Mouse (Mus musculus) kidney, postnatal 0 days (tissue): ENCODE data around the gene Slc22a18. TPM values are rescaled to one million over a fixed set of nuclear protein-coding genes. Genes with fewer than 3 reads are reported as not detected.
A peak's percentile ranks its signal among the peaks of the same experiment; 100 is the strongest.

ENCODE experiments used
- ATAC-seq: fragments of 200-750 bp; cut with Nextera tagmentation; replicated peaks from 2 replicates; pipeline ENCODE4 v1.8.0; 2017; ENCODE audit warnings: low read depth, moderate number of reproducible peaks, moderate TSS enrichment, moderate library complexity; ENCODE audit not compliant: low FRiP score
- DNase-seq: peaks from one replicate; pipeline ENCODE4 v3.0.0-alpha.2; 2016; ENCODE audit warnings: low spot score
- H3K27ac ChIP-seq: fragments of 300-500 bp; sonication (generic); 2 replicates; pipeline ENCODE4 v1.5.1; 2014; ENCODE audit warnings: mild to moderate bottlenecking
- H3K27me3 ChIP-seq: fragments of 300-500 bp; sonication (generic); 2 replicates; pipeline ENCODE4 v1.6.1; 2014; ENCODE audit warnings: low read length, mixed read lengths; ENCODE audit not compliant: insufficient read depth
- H3K36me3 ChIP-seq: fragments of 300-500 bp; sonication (generic); 2 replicates; pipeline ENCODE4 v1.6.1; 2014; ENCODE audit warnings: low read length, mixed read lengths; ENCODE audit not compliant: insufficient read depth
- H3K4me1 ChIP-seq: fragments of 300-500 bp; sonication (generic); replicated peaks from 2 replicates; pipeline ENCODE4 v1.6.1; 2014; ENCODE audit warnings: antibody characterized with exemption, low read length, mixed read lengths; ENCODE audit not compliant: insufficient read depth
- H3K4me2 ChIP-seq: fragments of 300-500 bp; sonication (generic); 2 replicates; pipeline ENCODE4 v1.6.1; 2014; ENCODE audit warnings: mild to moderate bottlenecking, low read length, moderate library complexity, mixed read lengths
- H3K4me3 ChIP-seq: fragments of 300-500 bp; sonication (generic); replicated peaks from 2 replicates; pipeline ENCODE4 v1.5.1; 2014; ENCODE audit warnings: low read depth, low read length
- H3K9ac ChIP-seq: fragments of 300-500 bp; sonication (generic); 2 replicates; pipeline ENCODE4 v1.6.1; 2014; ENCODE audit warnings: low read depth, low read length
- H3K9me3 ChIP-seq: fragments of 300-500 bp; sonication (generic); replicated peaks from 2 replicates; pipeline ENCODE4 v1.6.1; 2016; ENCODE audit warnings: low read length, inconsistent platforms, mixed read lengths
- CTCF ChIP-seq: IDR thresholded peaks from 2 replicates; pipeline ENCODE4 v1.5.1; 2016; ENCODE audit warnings: antibody characterized with exemption, low read depth, mild to moderate bottlenecking, moderate library complexity
- WGBS: fragments of 180-500 bp; shearing (Covaris S2); extraction: QIAGEN DNeasy Blood & Tissue Kit; methylation state at CpG from one replicate; pipeline ENCODE4 v1.1.7; 2014; 5-methylcytosine and 5-hydroxymethylcytosine counted together
- polyA plus RNA-seq: library from polyadenylated mRNA; unstranded; fragments of >200 nt; fragmentation: Nextera tagmentation; extraction: Ambion mirVana; gene quantifications from 2 replicates; pipeline ENCODE4 v1.2.1, GENCODE M21; 2015

The Slc22a18 gene
- polyA plus RNA-seq, result 22.1 and 22.7 TPM in 2 replicates

GRCm38 (mm10) chr7:143473347-143474101 lies at the start of gene Slc22a18:
Gene Slc22a18, plus strand, starts transcription at chr7:143473736.
- Histone ChIP-seq H3K36me3 (no peaks in the 10 kb centered on the region), H3K4me1 (no peaks in the 10 kb centered on the region), H3K4me2 (peak within 1 kb of the TSS; percentile 24; the same call in 1 of the 2 replicates), H3K9ac (no peak within 1 kb of the TSS; the same call in 1 of the 2 replicates), H3K9me3 (no peaks in the 10 kb centered on the region), H3K4me3 (no peak within 1 kb of the TSS), H3K27ac (peak within 1 kb of the TSS; percentile 20; the same call in 1 of the 2 replicates), H3K27me3 (no peaks in the 10 kb centered on the region)
- 25% methylated on average over 4 of the region's 4 CpGs for WGBS
- ATAC-seq, result peak; percentile 33; the same call in 1 of the 2 replicates
- DNase-seq, result peak; percentile 63
- TF ChIP-seq CTCF, result no peak

DNA sequence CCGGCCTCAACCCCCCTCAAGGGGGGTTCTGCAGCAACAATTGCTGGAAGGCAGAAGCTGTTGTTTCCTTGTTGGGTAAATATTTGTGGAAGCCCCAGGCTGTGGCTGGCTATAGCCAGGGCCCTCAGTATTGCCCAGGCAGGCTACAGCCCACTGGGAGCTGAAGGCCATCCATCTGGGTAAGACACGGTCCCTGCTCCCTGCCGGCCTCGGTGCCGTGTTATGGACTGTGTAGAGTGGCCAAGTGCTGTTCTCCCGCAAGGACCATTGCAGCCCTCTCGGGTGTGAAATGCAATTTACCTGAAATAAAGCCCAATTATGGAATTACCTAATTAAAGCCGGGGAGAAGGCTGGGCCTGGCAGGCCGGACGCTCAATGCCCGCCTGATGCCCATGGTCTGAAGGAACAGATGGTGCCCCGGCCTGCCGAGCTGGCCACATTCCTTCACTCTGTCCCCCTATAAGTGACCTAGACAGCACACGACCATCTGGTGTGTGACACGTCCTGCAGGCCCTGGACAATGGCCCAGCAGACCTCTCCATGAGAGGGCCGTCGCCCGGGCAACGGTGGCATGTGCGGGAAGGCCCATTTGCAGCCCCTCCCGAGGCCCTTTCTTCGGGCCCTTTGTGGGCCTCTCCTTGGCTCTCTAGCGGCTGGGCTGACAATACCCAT lies 45.3 kb upstream of the Slc22a18 start:
- no peaks in the 10 kb centered on the region for H3K27me3 ChIP-seq
- no peaks in the 10 kb centered on the region for H3K9me3 ChIP-seq
- 47% methylated on average over 23 of the region's 23 CpGs for WGBS
- no peak overlapping the region for H3K27ac ChIP-seq
- H3K4me1 ChIP-seq, result no peaks in the 10 kb centered on the region
- H3K36me3 ChIP-seq, result no peaks in the 10 kb centered on the region
- no peak overlapping the region for H3K4me2 ChIP-seq
- H3K4me3 ChIP-seq, result no peak overlapping the region
- no peak overlapping the region for H3K9ac ChIP-seq
- TF ChIP-seq CTCF, result no peak
- ATAC-seq, result no peak
- no peak for DNase-seq

GRCm38 (mm10) chr7:143428814-143429499 lies 44.6 kb upstream of the Slc22a18 start:
- DNase-seq (no peak), ATAC-seq (0 out of 2 replicates have a peak, but pooled peaks have one; percentile 47)
- H3K36me3 ChIP-seq, result no peaks in the 10 kb centered on the region
- no peaks in the 10 kb centered on the region for H3K27me3 ChIP-seq
- H3K27ac ChIP-seq, result no peak overlapping the region
- H3K4me1 ChIP-seq, result no peaks in the 10 kb centered on the region
- H3K4me2 ChIP-seq, result no peak overlapping the region
- no peaks in the 10 kb centered on the region for H3K9me3 ChIP-seq
- no peak overlapping the region for H3K4me3 ChIP-seq
- TF ChIP-seq CTCF, result no peak
- no peak overlapping the region for H3K9ac ChIP-seq
- 49% methylated on average over 2 of the region's 2 CpGs for WGBS

GRCm38 (mm10) chr7:143432631-143433030 lies 40.9 kb upstream of the Slc22a18 start:
- no peaks in the 10 kb centered on the region for H3K9me3 ChIP-seq
- TF ChIP-seq CTCF, result no peak
- H3K36me3 ChIP-seq, result no peaks in the 10 kb centered on the region
- no peak overlapping the region for H3K4me3 ChIP-seq
- no peak overlapping the region for H3K9ac ChIP-seq
- no peak for ATAC-seq
- 78% methylated on average over 1 of the region's 1 CpGs for WGBS
- H3K4me1 ChIP-seq, result no peaks in the 10 kb centered on the region
- DNase-seq, result no peak
- no peak overlapping the region for H3K4me2 ChIP-seq
- no peaks in the 10 kb centered on the region for H3K27me3 ChIP-seq
- H3K27ac ChIP-seq, result no peak overlapping the region

DNA sequence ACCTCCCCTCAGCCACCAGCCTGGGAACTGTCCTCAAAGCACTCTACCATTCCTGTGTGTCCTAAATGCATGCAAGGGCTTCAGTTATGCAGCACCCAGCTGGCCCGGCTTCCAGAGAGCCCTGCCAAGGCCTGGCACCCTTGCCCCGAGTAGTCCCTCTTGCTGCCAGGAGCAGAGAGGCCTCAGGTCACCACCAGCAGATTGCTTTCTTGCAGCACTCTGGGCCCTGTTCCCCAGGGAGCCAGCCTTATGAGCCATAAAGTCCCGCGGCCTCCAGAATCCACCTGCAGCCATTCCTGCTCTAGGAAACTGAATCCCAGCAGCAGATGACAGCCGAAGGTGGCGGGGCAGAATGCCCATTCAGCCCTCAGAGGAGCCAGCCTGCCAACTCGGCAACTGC lies 40.2 kb upstream of the Slc22a18 start:
- no peak for DNase-seq
- WGBS, result 55% methylated on average over 7 of the region's 7 CpGs
- H3K4me3 ChIP-seq, result no peak overlapping the region
- no peak overlapping the region for H3K9ac ChIP-seq
- H3K4me1 ChIP-seq, result 0 out of 2 replicates have a peak, but pooled peaks cover 2% of the 10 kb centered on the region
- H3K27me3 ChIP-seq, result no peaks in the 10 kb centered on the region
- TF ChIP-seq CTCF, result no peak
- H3K27ac ChIP-seq, result no peak overlapping the region
- no peaks in the 10 kb centered on the region for H3K36me3 ChIP-seq
- H3K9me3 ChIP-seq, result no peaks in the 10 kb centered on the region
- no peak for ATAC-seq
- H3K4me2 ChIP-seq, result no peak overlapping the region
